Mouse (Mus musculus) cerebellum, adult 2 months (tissue): ENCODE data around the gene Dgkh. TPM values are rescaled to one million over a fixed set of nuclear protein-coding genes. Genes with fewer than 3 reads are reported as not detected.

Source experiments
- DNase-seq, 2 experiments: peaks; one replicate each; pipeline ENCODE4 v3.0.0; 2021
- H3K27ac ChIP-seq: fragments of 200-500 bp; 2 replicates; pipeline ENCODE4 v1.5.1; 2012; ENCODE audit warnings: low read length, control low read depth, inconsistent platforms; ENCODE audit not compliant: insufficient read depth
- H3K27me3 ChIP-seq: fragments of 200-500 bp; 2 replicates; pipeline ENCODE4 v1.6.1; 2012; ENCODE audit warnings: inconsistent platforms, mild to moderate bottlenecking, low read length, moderate library complexity; ENCODE audit not compliant: control insufficient read depth, insufficient read depth
- H3K4me1 ChIP-seq: fragments of 200-500 bp; 2 replicates; pipeline ENCODE4 v1.6.1; 2011; ENCODE audit warnings: low read length; ENCODE audit not compliant: control insufficient read depth, insufficient read depth
- H3K4me3 ChIP-seq: fragments of 200-500 bp; replicated peaks from 2 replicates; pipeline ENCODE3; 2011; ENCODE audit warnings: mild to moderate bottlenecking, low read depth, low read length, control low read depth; ENCODE audit not compliant: insufficient read depth
- CTCF ChIP-seq: fragments of 200-500 bp; IDR thresholded peaks from 2 replicates; pipeline ENCODE4 v1.5.1; 2011; ENCODE audit warnings: low read depth, mild to moderate bottlenecking, control low read depth, low read length, moderate library complexity, borderline replicate concordance; ENCODE audit not compliant: insufficient read depth
- POLR2A ChIP-seq: fragments of 200-500 bp; IDR thresholded peaks from 2 replicates; pipeline ENCODE4 v1.6.1; 2011; ENCODE audit warnings: low read length, control low read depth, borderline replicate concordance; ENCODE audit not compliant: insufficient read depth
- WGBS: fragments of 180-500 bp; shearing (Covaris S2); methylation state at CpG from one replicate; pipeline ENCODE4 v1.1.7; 2018; 5-methylcytosine and 5-hydroxymethylcytosine counted together
- polyA plus RNA-seq: library from polyadenylated mRNA; depleted of rRNA; stranded (reverse); fragments of >200 nt; gene quantifications from 2 replicates; pipeline ENCODE4 v1.2.3, GENCODE M21; 2012

Gene Dgkh
- polyA plus RNA-seq, 1 experiment: 8.9 TPM

- DNase-seq: no peak
- Histone ChIP-seq H3K27ac (no peak overlapping the region), H3K4me1 (peaks cover under 1% of the 10 kb centered on the region; the same call in 1 of the 2 replicates), H3K27me3 (no peaks in the 10 kb centered on the region), H3K4me3 (no peak overlapping the region)
- TF ChIP-seq CTCF (no peak), POLR2A (no peak)
- WGBS: 59% methylated on average over 5 of the region's 5 CpGs
These were observed 64.8 kb downstream of the Dgkh start for GRCm38 (mm10) chr14:78667763-78668162.

DNA sequence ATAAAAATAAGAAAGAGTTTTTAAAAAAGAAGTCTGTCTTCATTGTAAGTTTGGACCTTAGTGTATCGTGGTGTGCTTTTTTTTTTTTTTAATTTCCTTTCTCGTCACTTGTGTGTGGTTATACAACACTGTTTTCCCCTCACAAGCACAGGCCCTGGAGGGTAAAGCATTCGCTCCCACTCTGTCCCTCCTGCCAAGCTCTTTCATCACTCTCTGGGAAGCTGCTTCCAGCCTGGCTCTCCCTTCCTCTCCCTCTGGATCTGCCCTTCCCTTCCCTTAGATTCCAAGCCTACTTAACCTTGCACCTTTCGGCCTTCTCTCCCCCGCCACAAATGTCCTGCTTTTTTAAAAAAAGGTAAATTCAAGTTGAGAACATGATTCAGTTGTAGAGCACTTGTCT lies 69.9 kb downstream of the Dgkh start:
- no peak for TF ChIP-seq POLR2A
- TF ChIP-seq CTCF: no peak
- peaks cover 9% of the 10 kb centered on the region for H3K4me1 ChIP-seq
- H3K27me3 ChIP-seq: no peaks in the 10 kb centered on the region
- H3K27ac ChIP-seq: no peak overlapping the region
- no peak for DNase-seq
- no peak overlapping the region for H3K4me3 ChIP-seq
- 76% methylated on average over 5 of the region's 5 CpGs for WGBS

DNA sequence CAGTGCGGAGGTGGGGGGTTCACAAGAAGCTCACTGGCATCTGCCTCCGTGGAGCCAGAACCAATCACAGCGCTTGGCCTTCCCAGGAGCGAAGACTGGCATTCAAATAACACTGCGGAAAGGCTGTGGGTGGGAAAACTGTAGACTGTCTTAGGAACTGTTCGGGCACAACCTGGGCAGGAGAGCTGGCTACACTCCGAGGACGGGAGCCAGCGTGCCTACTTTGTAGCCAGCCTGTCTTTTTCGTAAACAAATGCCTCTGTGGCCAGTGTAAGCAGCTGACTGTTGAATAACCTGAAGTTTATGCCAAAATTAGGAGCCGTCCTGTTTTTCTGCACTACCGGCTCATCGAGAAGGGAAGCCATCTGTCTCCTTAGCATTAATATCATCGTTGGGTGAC lies 71.1 kb downstream of the Dgkh start:
- TF ChIP-seq POLR2A: no peak
- TF ChIP-seq CTCF: no peak
- Histone ChIP-seq H3K27me3 (no peaks in the 10 kb centered on the region), H3K4me3 (peak overlapping the region; percentile 13), H3K27ac (no peak overlapping the region), H3K4me1 (peaks cover 9% of the 10 kb centered on the region)
- peak; percentile 52 to 62 for DNase-seq
- WGBS: 20% methylated on average over 14 of the region's 14 CpGs

DNA sequence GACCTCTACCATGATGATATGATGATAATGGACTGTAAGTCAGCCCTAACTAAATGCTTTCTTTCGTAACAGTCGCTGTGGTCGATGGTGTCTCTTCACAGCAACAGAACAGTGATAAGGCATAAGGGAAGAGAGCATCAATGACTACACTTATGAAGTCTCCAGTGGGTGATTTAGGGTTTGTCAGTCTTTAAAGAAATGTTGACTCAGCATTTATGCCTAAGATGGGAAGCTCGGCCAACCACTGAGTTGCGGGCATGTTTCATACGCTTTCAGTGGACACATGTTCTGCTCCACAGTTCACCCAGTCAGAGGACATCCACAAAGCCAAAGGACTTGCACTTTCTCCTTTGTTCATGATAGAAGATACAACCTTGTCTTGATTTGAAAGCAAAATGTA lies 73.9 kb downstream of the Dgkh start:
- no peak overlapping the region for H3K27ac ChIP-seq
- H3K4me3 ChIP-seq: no peak overlapping the region
- WGBS: 98% methylated on average over 6 of the region's 6 CpGs
- H3K27me3 ChIP-seq: no peaks in the 10 kb centered on the region
- TF ChIP-seq CTCF: no peak
- TF ChIP-seq POLR2A: no peak
- H3K4me1 ChIP-seq: peaks cover 9% of the 10 kb centered on the region
- no peak for DNase-seq

DNA sequence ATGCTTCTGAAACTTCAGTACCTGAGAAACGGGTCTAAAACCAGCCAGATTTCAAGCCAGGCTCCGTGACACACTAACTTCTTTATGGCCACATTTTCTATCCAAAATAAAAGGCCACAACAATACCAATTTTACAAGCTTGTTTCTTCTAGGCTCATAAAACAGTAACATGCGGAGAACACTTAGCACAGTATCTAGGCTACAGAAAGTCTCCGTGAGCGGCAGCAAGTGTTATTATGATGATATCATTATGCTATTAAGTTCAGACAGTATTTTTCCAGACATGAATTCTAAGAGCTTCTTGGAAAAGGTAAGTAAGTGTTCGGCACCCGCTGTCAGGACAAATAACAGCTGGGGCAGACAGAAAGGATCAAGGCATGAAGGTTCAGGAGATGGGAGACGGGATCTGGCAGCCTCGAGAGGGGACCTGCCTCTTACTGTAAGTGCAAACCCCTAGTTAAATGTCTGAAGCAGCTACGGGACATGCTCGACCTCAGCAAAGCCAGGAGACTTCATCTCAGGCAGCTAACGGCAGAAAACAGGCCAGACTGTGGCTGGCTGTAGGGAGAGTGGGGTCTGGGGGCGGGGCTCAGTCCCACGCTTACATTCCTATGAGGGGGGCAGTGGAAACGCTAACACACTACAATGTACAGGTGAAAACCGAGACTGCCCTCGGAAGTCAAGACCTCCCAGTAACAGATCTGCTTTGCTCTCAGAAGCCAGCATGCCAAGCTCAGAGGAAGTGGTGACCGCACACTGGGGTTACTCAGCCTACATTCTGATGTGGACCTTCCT lies 75.5 kb downstream of the Dgkh start:
- WGBS: 90% methylated on average over 18 of the region's 18 CpGs
- TF ChIP-seq POLR2A (no peak), CTCF (no peak)
- DNase-seq: no peak
- no peak overlapping the region for H3K4me3 ChIP-seq
- H3K27me3 ChIP-seq: no peaks in the 10 kb centered on the region
- H3K4me1 ChIP-seq: peaks cover 7% of the 10 kb centered on the region
- no peak overlapping the region for H3K27ac ChIP-seq

- WGBS: 80% methylated on average over 7 of the region's 7 CpGs
- no peak for TF ChIP-seq CTCF
- TF ChIP-seq POLR2A: no peak
- DNase-seq: no peak
- H3K4me1 ChIP-seq: no peaks in the 10 kb centered on the region
- no peak overlapping the region for H3K4me3 ChIP-seq
- no peaks in the 10 kb centered on the region for H3K27me3 ChIP-seq
- H3K27ac ChIP-seq: no peak overlapping the region
These were observed 77.5 kb downstream of the Dgkh start for GRCm38 (mm10) chr14:78654939-78655556.

- Histone ChIP-seq H3K27ac (no peak overlapping the region), H3K27me3 (no peaks in the 10 kb centered on the region), H3K4me1 (no peaks in the 10 kb centered on the region), H3K4me3 (no peak overlapping the region)
- 69% methylated on average over 10 of the region's 10 CpGs for WGBS
- TF ChIP-seq POLR2A: no peak
- no peak for TF ChIP-seq CTCF
- DNase-seq: no peak
These were observed 78.4 kb downstream of the Dgkh start for GRCm38 (mm10) chr14:78654196-78654595.

- 89% methylated on average over 5 of the region's 5 CpGs for WGBS
- Histone ChIP-seq H3K27ac (no peak overlapping the region), H3K4me1 (no peaks in the 10 kb centered on the region), H3K27me3 (no peaks in the 10 kb centered on the region), H3K4me3 (no peak overlapping the region)
- no peak for DNase-seq
- TF ChIP-seq POLR2A: no peak
These were observed 79.2 kb downstream of the Dgkh start for GRCm38 (mm10) chr14:78653333-78653732.
